Mouse (Mus musculus) forebrain, embryonic 13.5 days (tissue): ENCODE measurements around the gene Pou2f2. TPM values are rescaled to one million over a fixed set of nuclear protein-coding genes. Genes with fewer than 3 reads are reported as not detected.

Experiments
- ATAC-seq: fragments of 200-750 bp; cut with Nextera tagmentation; 2 replicates; pipeline ENCODE4 v1.8.0; 2017
- H3K27ac ChIP-seq: fragments of 300-500 bp; sonication (generic); 2 replicates; pipeline ENCODE4 v1.5.1; 2015; ENCODE audit warnings: inconsistent platforms, mild to moderate bottlenecking, moderate library complexity
- H3K27me3 ChIP-seq: fragments of 300-500 bp; sonication (generic); 2 replicates; pipeline ENCODE4 v1.6.1; 2015; ENCODE audit warnings: mild to moderate bottlenecking, inconsistent platforms
- H3K36me3 ChIP-seq: fragments of 300-500 bp; sonication (generic); 2 replicates; pipeline ENCODE4 v1.6.1; 2015; ENCODE audit warnings: mild to moderate bottlenecking, inconsistent platforms; ENCODE audit not compliant: poor library complexity, severe bottlenecking
- H3K4me1 ChIP-seq: fragments of 300-500 bp; sonication (generic); 2 replicates; pipeline ENCODE4 v1.6.1; 2015; ENCODE audit warnings: inconsistent platforms
- H3K4me2 ChIP-seq: fragments of 300-500 bp; sonication (generic); 2 replicates; pipeline ENCODE4 v1.6.1; 2015; ENCODE audit warnings: inconsistent platforms, mild to moderate bottlenecking, moderate library complexity
- H3K4me3 ChIP-seq: fragments of 300-500 bp; sonication (generic); 2 replicates; pipeline ENCODE4 v1.5.1; 2015; ENCODE audit warnings: mild to moderate bottlenecking, inconsistent platforms
- H3K9ac ChIP-seq: fragments of 300-500 bp; sonication (generic); 2 replicates; pipeline ENCODE4 v1.6.1; 2015; ENCODE audit warnings: mild to moderate bottlenecking, inconsistent platforms
- H3K9me3 ChIP-seq: fragments of 300-500 bp; sonication (generic); replicated peaks from 2 replicates; pipeline ENCODE4 v1.6.1; 2016; ENCODE audit warnings: inconsistent platforms
- WGBS: fragments of 180-500 bp; shearing (Covaris S2); methylation state at CpG from one replicate; pipeline ENCODE4 v1.1.7; 2015; 5-methylcytosine and 5-hydroxymethylcytosine counted together
- polyA plus RNA-seq: library from polyadenylated mRNA; unstranded; fragments of >200 nt; fragmentation: Nextera tagmentation; extraction: Ambion mirVana; gene quantifications from 2 replicates; pipeline ENCODE4 v1.2.1, GENCODE M21; 2015

Pou2f2 gene
- polyA plus RNA-seq, 1 experiment from 2014 or later = 22.2 TPM

GRCm38 (mm10) chr7:25087256-25087912 is 92.1 kb downstream of the Pou2f2 start:
- ATAC-seq = peak; percentile 57; the same call in 1 of the 2 replicates
- no peaks in the 10 kb centered on the region for H3K9me3 ChIP-seq
- peaks cover 49% of the 10 kb centered on the region for H3K36me3 ChIP-seq
- no peaks in the 10 kb centered on the region for H3K27me3 ChIP-seq
- H3K4me1 ChIP-seq = peaks cover 10% of the 10 kb centered on the region; the same call in 1 of the 2 replicates
- H3K4me3 ChIP-seq = no peak overlapping the region
- no peak overlapping the region for H3K4me2 ChIP-seq
- no peak overlapping the region for H3K9ac ChIP-seq
- H3K27ac ChIP-seq = no peak overlapping the region
- 60% methylated on average over 10 of the region's 10 CpGs for WGBS

- ATAC-seq = 0 out of 2 replicates have a peak, but pooled peaks have one; percentile 5
- no peaks in the 10 kb centered on the region for H3K27me3 ChIP-seq
- no peak overlapping the region for H3K27ac ChIP-seq
- no peaks in the 10 kb centered on the region for H3K9me3 ChIP-seq
- no peak overlapping the region for H3K4me3 ChIP-seq
- peaks cover 52% of the 10 kb centered on the region for H3K36me3 ChIP-seq
- H3K4me1 ChIP-seq = peaks cover 10% of the 10 kb centered on the region; the same call in 1 of the 2 replicates
- WGBS = 54% methylated on average over 3 of the region's 3 CpGs
- no peak overlapping the region for H3K9ac ChIP-seq
- H3K4me2 ChIP-seq = no peak overlapping the region
Measured at GRCm38 (mm10) chr7:25086656-25087055, 92.9 kb downstream of the Pou2f2 start.

GRCm38 (mm10) chr7:25084621-25085020 is 94.9 kb downstream of the Pou2f2 start:
- H3K9me3 ChIP-seq = no peaks in the 10 kb centered on the region
- H3K4me2 ChIP-seq = no peak overlapping the region
- no peak overlapping the region for H3K27ac ChIP-seq
- peaks cover 10% of the 10 kb centered on the region; the same call in 1 of the 2 replicates for H3K4me1 ChIP-seq
- no peak for ATAC-seq
- WGBS = 91% methylated on average over 5 of the region's 5 CpGs
- H3K36me3 ChIP-seq = peaks cover 68% of the 10 kb centered on the region
- H3K9ac ChIP-seq = no peak overlapping the region
- no peaks in the 10 kb centered on the region for H3K27me3 ChIP-seq
- H3K4me3 ChIP-seq = no peak overlapping the region

- Histone ChIP-seq H3K27ac (no peak overlapping the region), H3K27me3 (no peaks in the 10 kb centered on the region), H3K4me3 (no peak overlapping the region), H3K9ac (no peak overlapping the region), H3K4me2 (no peak overlapping the region), H3K9me3 (no peaks in the 10 kb centered on the region), H3K36me3 (peaks cover 73% of the 10 kb centered on the region), H3K4me1 (peaks cover 19% of the 10 kb centered on the region)
- 85% methylated on average over 4 of the region's 4 CpGs for WGBS
- peak; percentile 26 for ATAC-seq
Measured at GRCm38 (mm10) chr7:25082510-25082909, 97.0 kb downstream of the Pou2f2 start.

- H3K4me1 ChIP-seq = peaks cover 28% of the 10 kb centered on the region
Measured at GRCm38 (mm10) chr7:25080431-25080830, 99.1 kb downstream of the Pou2f2 start.

GRCm38 (mm10) chr7:25079496-25080026 is 100.0 kb downstream of the Pou2f2 start:
- Histone ChIP-seq H3K36me3 (peaks cover 54% of the 10 kb centered on the region), H3K9me3 (no peaks in the 10 kb centered on the region), H3K4me1 (peaks cover 34% of the 10 kb centered on the region), H3K4me2 (no peak overlapping the region), H3K4me3 (no peak overlapping the region), H3K27me3 (no peaks in the 10 kb centered on the region), H3K27ac (no peak overlapping the region), H3K9ac (no peak overlapping the region)
- WGBS = 77% methylated on average over 12 of the region's 12 CpGs
- no peak for ATAC-seq

More at GRCm38 (mm10) chr7:25080431-25080830, 99.1 kb downstream of the Pou2f2 start:
- no peak overlapping the region for H3K4me2 ChIP-seq
- H3K4me3 ChIP-seq = no peak overlapping the region
- no peak for ATAC-seq
- no peak overlapping the region for H3K27ac ChIP-seq
- H3K9ac ChIP-seq = no peak overlapping the region
- H3K9me3 ChIP-seq = no peaks in the 10 kb centered on the region
- peaks cover 63% of the 10 kb centered on the region for H3K36me3 ChIP-seq
- WGBS = 92% methylated on average over 13 of the region's 13 CpGs
- no peaks in the 10 kb centered on the region for H3K27me3 ChIP-seq

GRCm38 (mm10) chr7:25077414-25077755 is 102.1 kb downstream of the Pou2f2 start:
- Histone ChIP-seq H3K4me1 (peaks cover 49% of the 10 kb centered on the region), H3K9me3 (no peaks in the 10 kb centered on the region), H3K27me3 (no peaks in the 10 kb centered on the region), H3K36me3 (peaks cover 33% of the 10 kb centered on the region), H3K4me3 (peak overlapping the region; percentile 94), H3K27ac (peak overlapping the region; percentile 96), H3K9ac (peak overlapping the region; percentile 94), H3K4me2 (peak overlapping the region; percentile 80)
- WGBS = under 1% methylated on average over 33 of the region's 33 CpGs
- ATAC-seq = peak; percentile 45; the same call in 1 of the 2 replicates

GRCm38 (mm10) chr7:25076663-25077413 is 102.7 kb downstream of the Pou2f2 start:
- peaks cover 49% of the 10 kb centered on the region for H3K4me1 ChIP-seq
- H3K36me3 ChIP-seq = peaks cover 27% of the 10 kb centered on the region
- H3K9me3 ChIP-seq = no peaks in the 10 kb centered on the region
- peak overlapping the region; percentile 94 for H3K9ac ChIP-seq
- H3K27me3 ChIP-seq = no peaks in the 10 kb centered on the region
- peak overlapping the region; percentile 80 for H3K4me2 ChIP-seq
- peak; percentile 97 for ATAC-seq
- peak overlapping the region; percentile 96 for H3K27ac ChIP-seq
- 0% methylated on average over 56 of the region's 56 CpGs for WGBS
- H3K4me3 ChIP-seq = peak overlapping the region; percentile 94

GRCm38 (mm10) chr7:25076296-25076662 is 103.2 kb downstream of the Pou2f2 start:
- Histone ChIP-seq H3K4me3 (peak overlapping the region; percentile 94), H3K4me2 (peak overlapping the region; percentile 72), H3K36me3 (peaks cover 22% of the 10 kb centered on the region), H3K27ac (peak overlapping the region; percentile 93), H3K9me3 (no peaks in the 10 kb centered on the region), H3K9ac (peak overlapping the region; percentile 73), H3K4me1 (peaks cover 55% of the 10 kb centered on the region), H3K27me3 (no peaks in the 10 kb centered on the region)
- no peak for ATAC-seq
- WGBS = 18% methylated on average over 7 of the region's 7 CpGs

GRCm38 (mm10) chr7:25073924-25074323 is 105.6 kb downstream of the Pou2f2 start:
- H3K27me3 ChIP-seq = no peaks in the 10 kb centered on the region
- H3K9ac ChIP-seq = 0 out of 2 replicates have a peak overlapping the region, but pooled peaks have one; percentile 97
- no peaks in the 10 kb centered on the region for H3K36me3 ChIP-seq
- peak overlapping the region; percentile 93 for H3K27ac ChIP-seq
- WGBS = 84% methylated on average over 8 of the region's 8 CpGs
- no peak overlapping the region for H3K4me3 ChIP-seq
- ATAC-seq = no peak
- H3K9me3 ChIP-seq = no peaks in the 10 kb centered on the region
- peaks cover 72% of the 10 kb centered on the region for H3K4me1 ChIP-seq
- H3K4me2 ChIP-seq = peak overlapping the region; percentile 95; the same call in 1 of the 2 replicates

- ATAC-seq = peak; percentile 6; the same call in 1 of the 2 replicates
- 0% methylated on average over 16 of the region's 33 CpGs for WGBS
Measured at GRCm38 (mm10) chr7:25072716-25073390, 106.7 kb downstream of the Pou2f2 start.

More at GRCm38 (mm10) chr7:25072716-25073390, 106.7 kb downstream of the Pou2f2 start:
- peak overlapping the region; percentile 97 for H3K9ac ChIP-seq
- H3K27ac ChIP-seq = peak overlapping the region; percentile 93
- no peaks in the 10 kb centered on the region for H3K27me3 ChIP-seq
- peak overlapping the region; percentile 77 for H3K4me3 ChIP-seq
- H3K9me3 ChIP-seq = no peaks in the 10 kb centered on the region
- peaks cover 71% of the 10 kb centered on the region for H3K4me1 ChIP-seq
- peaks cover 7% of the 10 kb centered on the region for H3K36me3 ChIP-seq
- H3K4me2 ChIP-seq = peak overlapping the region; percentile 95
